Mouse (Mus musculus): ENCODE measurements at regions not wholly inside any gene's neighbourhood (a gene's known extent, or its start where the extent isn't known, plus 50 kb on each side); places are given as distances from the start of the nearest gene placed in this dataset.

GRCm38 (mm10) chr1:77168316-77168715 is 346.6 kb downstream of the Epha4 start:
- no peak for TF ChIP-seq GATA1 (IDR thresholded peaks at IDR 0.05; ENCODE audit: borderline replicate concordance, low read length)
- TF ChIP-seq FLI1 (IDR thresholded peaks at IDR 0.05; ENCODE audit: low read length), result no peak
